Mouse (Mus musculus): ENCODE measurements around the gene Perp.

Gene Perp

DNA sequence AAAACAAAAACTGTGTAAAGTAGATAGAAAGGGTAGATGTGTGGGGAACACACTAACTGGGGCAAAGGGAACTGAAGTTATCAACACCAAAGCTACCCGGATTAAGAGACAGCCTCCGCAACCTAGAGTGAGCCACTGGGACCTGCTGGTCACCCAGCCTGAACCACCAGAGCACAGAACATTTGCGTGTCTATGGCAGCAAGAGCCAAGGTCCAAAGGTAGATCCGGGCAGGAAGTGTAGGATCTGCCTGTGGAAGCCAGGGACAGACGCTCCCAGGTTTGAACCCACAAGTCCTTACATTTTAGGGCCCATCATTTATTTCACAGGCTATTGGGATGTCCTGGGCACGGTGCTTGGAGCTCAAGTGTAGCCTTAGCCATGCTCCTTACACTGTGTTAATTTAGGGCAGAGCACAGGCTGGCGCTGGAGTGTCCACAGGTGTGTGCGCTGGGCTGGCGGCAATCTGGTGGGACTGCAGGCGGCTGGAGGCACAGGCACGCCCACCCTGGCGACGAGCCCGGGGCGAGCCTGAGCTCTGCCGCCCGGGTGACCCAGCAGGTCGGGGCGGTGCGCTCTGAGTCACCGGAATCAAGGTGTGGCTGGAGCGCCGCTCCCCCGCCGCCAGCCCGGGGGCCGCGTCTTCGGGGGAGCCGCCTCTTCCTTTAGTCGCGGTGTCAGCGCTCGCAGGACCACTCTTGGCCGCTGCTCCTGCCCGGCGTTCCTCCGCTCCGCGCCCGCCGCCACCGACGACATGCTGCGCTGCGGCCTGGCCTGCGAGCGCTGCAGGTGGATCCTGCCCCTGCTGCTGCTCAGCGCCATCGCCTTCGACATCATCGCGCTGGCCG is at the start of gene Perp:
TSS of gene Perp (plus strand) at position 580 of the 846 bp plus-strand sequence.
- DNase-seq (ENCODE audit: low read depth, low spot score), result no peak

DNA sequence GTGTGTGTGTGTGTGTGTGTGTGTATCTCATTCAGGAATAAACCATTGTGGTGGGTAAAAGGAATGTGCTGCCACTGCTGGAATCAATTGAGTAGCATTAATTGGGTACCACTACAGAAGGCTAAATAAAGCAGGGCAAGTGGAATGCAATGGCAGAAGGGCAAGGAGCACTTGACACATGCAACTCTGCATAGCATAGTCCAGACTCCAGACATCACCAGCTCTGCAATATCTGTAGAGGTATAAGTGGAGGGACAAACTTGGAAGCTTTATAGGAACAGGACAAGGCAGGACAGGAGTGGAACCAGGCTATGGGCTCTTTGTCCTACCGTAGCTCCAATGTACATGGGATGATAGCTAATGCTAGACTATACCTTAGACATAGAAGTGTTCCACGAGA is 33.1 kb upstream of the Perp start:
- DNase-seq (ENCODE audit: low read depth, low spot score), result no peak

DNA sequence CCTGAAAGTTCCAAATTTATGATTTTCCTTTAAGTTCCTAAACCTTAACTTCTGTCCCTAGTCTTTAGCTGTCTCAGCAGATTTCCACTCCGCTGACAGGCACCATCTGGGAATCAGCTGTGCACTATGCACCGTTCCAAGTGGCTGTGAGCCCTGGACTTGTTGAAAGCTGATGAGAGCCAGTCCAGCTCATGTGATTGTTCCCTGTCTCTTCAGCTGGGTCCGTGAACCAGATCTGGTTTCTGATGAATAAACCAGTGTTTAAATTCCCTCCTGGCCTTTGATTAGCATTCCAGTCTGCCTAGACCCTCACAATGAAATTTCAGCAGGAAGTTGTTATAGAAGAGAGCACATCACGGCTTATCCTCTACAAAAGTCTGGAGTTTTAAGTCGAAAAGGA is 28.3 kb upstream of the Perp start:
- no peak for DNase-seq (ENCODE audit: low read depth, low spot score)

DNA sequence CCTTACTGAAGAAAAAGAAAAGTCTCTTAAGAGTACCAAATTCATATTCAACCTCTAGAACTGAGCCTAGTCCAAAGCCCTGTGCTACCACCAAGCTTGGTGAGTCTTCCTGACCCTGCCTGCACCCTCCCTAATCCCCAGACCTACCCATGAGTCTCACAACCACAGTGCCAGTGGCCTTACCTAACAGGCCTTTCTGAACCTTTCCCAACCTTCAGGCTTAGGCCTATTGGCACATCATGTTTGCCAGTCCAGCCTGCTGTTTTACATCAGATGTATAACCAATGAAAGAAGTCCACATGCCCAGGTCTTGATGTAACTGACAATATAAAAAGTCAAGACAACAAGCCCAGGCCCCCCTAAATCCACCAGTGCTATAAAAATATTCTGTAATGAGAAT is 19.7 kb upstream of the Perp start:
- no peak for DNase-seq (ENCODE audit: low read depth, low spot score)

DNA sequence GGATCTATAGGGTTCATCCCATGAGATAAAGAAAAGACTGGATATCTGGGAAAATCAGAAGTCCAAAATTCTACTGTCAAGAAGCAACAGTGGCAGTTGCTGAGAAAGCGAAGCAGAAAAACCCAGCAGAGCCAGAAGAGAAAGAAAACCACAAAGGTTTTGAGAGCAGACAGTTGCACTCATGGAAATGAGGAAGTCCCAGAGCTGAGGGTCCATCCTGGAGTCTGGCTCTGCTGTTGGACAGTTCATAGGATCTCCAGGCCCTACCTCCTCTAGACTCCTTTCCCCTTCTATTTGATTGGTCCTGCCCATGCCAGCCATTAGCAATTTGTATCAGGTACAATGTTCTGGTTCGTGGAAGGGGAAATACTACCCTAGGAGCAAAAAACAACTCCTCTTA is 18.7 kb upstream of the Perp start:
- DNase-seq (ENCODE audit: low read depth, low spot score), result no peak

DNA sequence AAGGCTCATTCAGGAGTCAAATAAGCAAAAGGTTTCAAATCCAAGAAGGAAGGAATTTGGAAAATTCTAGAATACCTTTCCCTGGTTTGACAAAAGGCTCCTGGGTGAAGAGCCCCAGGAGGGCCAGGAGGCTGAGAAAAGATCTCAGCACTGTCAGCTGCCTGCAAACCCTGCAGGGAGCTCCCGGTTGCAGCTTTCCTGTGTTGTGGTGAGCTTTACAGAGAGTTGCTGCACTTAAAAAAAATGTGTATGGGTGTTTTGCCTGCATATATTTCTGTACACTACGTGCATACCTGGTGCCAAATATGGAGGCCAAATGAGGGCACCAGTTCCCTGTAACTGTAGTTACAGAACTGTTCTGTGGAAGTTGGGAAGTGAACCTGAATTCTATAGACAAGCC is 16.9 kb upstream of the Perp start:
- DNase-seq (ENCODE audit: low read depth, low spot score), result no peak

DNA sequence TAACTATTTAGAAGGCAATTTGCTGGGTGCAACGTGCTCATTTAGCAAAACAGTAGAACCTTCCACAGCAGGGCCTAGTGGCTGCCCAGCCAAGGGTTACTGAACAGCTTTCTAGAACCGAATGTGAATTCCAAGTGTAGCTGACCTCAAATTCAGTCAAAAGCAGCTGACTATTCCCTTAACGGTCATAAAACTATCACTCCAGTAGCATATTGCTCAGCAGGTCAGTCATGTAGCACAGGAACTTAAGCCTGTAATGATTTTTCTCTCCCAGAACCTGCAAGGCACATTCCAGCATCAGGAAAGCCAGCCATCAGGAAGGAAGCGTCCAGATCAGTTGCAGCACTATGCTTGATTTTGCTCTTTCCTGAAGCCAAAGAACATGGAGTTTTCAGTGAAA is 14.5 kb upstream of the Perp start:
- no peak for DNase-seq (ENCODE audit: low read depth, low spot score)

DNA sequence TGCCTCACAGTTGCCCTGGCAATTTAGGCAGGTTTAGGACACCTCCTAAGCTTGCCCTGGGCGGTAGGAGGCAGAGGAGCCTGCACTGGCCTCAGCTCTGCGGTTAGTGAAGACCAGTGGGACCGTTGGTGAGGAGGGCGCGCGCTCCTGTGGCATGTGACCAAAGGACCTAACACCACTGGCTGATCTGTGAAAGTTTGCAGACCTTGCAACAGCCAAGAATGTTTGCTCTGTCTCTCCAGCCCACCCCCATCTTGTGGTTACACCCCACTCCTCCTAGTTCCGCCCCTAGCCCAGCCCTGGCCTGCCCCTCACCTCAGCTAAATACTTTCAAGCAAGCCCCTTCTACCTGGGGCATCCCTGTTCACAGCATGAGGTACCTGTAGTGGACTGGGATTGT is 13.0 kb upstream of the Perp start:
- no peak for DNase-seq (ENCODE audit: low read depth, low spot score)

DNA sequence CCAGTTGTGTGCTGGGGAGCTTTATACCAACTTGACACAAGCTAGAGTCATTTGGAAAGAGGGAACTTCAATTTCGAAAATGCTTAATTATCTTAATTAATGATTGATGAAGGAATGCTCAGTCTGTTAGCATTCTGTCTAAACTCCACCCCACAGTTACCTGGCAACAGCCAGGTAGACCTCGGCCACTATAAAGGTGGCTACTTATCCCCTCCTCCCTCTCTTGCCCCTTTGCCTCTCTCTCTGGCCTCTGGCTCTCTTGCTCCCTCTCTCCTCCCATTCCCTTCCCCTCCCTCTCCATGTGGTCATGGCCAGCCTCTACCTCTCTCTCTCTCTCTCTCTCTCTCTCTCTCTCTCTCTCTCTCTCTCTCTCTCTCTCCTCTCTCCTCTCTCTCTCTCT is 10.4 kb upstream of the Perp start:
- no peak for DNase-seq (ENCODE audit: low read depth, low spot score)

DNA sequence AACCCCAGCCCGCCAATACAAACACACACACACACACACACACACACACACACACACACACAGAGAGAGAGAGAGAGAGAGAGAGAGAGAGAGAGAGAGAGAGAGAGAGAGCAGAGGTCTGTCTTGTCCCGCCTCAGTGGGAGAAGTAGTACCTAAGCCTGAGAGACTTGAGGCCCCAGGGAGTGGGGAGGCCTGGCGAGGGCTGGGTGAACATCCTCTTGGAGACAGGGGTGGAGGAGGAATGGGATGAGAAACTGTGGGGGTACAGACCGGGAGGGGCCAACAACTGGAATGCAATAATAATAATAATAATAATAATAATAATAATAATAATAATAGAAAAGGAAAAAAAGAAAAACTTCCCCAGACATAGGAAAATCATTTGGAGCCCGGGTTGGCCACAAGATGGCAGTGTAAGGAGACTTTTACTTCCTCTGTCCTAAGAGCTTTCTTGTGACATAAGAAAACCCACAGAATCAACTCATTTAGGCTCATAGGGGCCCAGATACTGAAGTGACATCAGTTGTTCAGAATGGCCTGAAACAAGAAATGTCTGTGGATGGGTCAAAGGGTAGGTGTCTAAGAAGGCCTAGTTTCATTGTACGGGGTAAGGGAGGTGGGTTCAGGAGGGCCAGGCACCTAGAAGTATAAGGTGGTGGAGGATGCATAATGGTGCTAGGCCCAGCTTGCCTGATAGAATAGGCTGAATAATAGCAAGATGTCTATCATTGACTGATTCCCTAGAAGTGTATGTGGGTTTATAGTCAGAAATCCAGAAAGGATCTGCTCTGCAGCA is 8.9 kb upstream of the Perp start:
- peak; percentile 39 for DNase-seq (ENCODE audit: low read depth, low spot score)

DNA sequence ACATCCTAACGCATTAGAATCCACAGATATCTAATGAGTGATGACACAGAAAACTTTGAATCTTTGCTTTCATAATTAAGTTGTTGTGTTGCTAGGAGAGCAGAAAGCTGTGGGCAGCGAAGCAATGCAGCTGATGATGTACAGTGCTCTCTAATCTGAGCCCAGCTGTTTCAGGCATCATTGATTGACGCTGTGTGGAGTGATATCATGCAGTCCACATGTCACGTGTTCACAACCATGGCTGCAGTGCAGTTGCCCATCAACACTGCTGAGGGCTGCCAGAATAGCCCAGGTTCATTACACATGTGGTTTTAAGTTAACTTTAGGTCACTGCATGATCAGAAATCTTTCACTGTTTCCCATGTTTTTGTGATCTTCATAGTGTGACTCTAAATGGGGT is 5.3 kb upstream of the Perp start:
- DNase-seq (ENCODE audit: low read depth, low spot score), result no peak

DNA sequence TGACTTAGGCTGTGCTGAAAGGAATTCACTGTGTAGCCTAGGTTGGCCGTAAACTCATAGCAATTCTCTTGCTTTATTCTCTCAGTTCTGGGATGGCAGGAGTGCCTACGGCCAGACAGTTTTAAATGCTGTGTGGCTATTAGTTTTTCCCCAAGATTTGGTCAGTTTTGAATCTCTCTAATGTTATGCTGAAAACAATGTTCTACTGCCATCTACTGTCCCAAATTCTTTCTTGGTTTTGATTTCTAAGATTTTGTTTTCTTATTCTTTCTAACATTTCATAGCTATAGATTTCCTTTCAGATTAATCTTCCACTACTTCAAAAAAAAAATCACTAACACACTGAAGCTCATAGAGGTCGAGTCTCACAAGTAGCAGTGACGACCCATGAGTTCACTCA is 4.1 kb upstream of the Perp start:
- DNase-seq (ENCODE audit: low read depth, low spot score), result no peak

DNA sequence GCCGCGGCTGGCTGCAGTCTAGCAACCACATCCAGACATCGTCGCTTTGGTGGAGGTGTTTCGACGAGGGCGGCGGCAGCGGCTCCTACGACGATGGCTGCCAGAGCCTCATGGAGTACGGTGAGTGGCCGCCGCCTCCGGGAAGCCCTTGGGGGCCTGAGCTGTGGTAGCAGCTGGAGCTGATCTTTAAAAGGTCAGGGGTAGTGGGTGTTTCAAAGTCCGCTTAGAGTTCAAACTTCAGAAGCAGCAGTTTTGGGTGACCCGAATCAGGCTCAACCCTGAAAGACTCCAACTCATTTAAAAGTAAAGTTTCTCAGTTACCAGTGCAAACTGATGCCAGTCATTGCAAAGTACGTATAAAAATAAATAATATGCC is 455 bp downstream of the Perp start:
- no peak for DNase-seq (ENCODE audit: low read depth, low spot score)

DNA sequence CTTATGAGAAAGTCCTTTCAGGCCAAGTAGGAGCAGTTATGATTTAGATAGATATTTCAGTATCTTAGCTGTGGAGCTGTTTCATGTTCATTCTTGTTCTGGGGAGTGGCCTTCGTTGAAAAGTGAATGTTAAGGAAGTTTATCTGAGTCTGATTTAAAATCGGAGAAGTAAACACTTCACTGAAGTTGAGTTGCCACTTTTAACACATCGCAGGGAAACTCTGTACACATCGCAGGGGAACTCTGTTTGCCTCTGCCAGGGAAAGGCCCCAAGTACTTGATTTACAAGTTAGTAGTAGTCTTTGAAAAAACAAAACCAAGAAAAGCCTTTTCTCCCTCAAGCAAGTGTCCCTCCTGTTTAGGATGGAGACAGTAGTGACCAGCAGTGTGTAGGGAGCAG is 891 bp downstream of the Perp start:
- no peak for DNase-seq (ENCODE audit: low read depth, low spot score)

DNA sequence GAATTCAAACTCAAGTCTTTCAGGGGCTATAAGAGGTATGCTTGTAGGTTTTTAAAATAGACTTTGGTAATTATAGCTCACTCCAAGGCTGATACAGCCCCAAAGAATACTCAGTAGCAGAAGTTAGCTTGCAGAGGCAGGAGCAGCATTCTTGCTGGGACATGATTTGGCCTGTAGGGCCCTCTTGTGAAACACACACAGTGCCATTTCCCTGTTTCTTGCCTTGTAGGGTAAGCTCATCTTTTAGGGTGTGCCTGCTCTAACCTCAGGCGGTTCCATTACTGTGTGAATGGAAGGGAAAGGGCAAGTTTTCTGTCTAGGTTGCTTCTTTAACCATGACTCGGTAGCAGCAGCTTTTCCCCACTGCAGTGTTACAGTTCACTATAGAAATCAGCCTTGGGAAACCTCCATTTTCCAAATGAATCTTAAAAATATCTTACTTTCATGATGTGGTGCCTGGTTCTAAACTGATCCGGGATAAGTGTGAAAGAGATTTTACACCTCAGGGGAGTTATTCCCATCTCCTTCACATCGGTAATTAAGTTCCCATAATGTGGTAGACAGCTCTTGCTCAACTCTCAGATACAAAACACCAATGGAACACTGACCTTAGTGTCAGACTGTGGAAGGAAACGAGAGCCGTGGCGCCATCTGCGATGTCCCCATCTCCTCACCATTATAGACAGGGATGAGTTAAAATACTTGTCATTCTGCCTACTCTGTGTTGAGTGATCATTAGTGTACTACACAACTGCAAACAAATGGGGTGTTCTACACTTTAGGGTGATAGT is 1.8 kb downstream of the Perp start:
- DNase-seq (ENCODE audit: low read depth, low spot score), result no peak

DNA sequence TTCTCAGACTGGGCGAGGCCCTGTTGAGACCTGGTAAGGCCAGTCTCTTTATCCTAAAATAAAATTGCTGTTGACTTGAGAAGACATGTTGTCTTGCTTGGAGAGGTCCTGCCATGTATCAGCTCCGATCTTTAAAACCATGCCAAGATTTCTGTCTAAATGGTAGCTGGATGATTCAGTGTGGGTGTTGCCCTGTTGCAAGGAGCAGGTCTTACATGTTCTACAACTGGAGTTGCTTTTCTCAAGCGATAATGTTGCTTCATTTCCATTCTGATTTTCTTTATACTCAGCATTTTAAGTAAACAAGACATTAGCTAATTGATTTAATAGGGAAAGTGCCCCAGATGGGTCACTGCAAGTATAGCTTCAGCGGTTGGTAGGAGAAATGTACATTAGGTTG is 5.4 kb downstream of the Perp start:
- DNase-seq (ENCODE audit: low read depth, low spot score), result no peak

DNA sequence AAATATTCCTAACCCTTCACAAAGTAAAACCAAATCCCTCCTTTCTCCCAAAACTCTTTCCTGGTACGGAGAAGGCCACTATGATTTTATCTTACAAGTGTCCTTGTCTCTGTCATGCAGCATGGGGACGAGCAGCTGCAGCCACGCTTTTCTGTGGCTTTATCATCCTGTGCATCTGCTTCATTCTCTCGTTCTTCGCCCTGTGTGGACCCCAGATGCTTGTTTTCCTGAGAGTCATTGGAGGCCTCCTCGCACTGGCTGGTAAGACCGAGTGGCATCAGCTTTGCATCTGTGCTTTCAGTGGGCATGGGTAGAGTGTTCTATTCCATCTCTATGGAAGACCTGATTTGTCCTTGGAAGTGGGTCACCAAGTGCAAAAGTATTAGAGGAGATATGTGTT is 8.6 kb downstream of the Perp start:
- no peak for DNase-seq (ENCODE audit: low read depth, low spot score)

DNA sequence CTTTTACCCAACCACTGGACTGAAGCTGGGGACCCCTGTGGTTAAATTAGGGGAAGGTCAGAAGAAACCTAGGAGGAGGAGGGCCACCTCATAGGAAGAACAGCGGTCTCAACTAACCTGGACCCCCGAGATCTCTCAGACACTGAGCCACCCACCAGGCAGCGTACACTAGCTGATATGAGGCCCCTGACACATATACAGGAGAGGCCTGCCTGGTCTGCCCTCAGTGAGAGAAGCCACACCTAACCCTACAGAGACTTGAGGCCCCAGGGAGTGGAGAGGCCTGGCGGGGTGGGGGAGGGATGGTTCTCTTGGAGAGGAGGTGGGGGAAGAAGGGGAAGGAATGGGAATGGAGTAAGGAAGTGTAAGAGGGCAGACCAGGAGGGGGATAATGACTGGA is 12.4 kb downstream of the Perp start:
- no peak for DNase-seq (ENCODE audit: low read depth, low spot score)

DNA sequence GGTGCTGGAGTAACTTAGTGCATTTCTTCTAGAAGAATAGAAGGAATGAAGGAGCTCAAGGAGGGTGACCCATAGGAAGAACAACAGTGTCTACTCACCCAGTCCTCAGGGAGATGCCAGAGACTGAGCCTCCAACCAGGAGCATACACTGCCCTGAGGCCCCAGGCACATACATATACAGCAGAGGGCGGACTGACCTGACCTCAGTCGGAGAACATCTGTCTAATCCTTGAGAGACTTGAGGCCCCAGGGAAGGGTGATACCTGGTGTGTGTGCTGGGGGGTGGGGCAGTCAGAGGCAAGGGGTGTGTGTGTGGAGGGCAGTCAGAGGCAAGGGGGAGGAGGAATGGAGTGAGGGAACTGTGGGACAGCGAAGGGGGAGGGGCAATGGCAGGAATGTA is 14.8 kb downstream of the Perp start:
- DNase-seq (ENCODE audit: low read depth, low spot score), result no peak

DNA sequence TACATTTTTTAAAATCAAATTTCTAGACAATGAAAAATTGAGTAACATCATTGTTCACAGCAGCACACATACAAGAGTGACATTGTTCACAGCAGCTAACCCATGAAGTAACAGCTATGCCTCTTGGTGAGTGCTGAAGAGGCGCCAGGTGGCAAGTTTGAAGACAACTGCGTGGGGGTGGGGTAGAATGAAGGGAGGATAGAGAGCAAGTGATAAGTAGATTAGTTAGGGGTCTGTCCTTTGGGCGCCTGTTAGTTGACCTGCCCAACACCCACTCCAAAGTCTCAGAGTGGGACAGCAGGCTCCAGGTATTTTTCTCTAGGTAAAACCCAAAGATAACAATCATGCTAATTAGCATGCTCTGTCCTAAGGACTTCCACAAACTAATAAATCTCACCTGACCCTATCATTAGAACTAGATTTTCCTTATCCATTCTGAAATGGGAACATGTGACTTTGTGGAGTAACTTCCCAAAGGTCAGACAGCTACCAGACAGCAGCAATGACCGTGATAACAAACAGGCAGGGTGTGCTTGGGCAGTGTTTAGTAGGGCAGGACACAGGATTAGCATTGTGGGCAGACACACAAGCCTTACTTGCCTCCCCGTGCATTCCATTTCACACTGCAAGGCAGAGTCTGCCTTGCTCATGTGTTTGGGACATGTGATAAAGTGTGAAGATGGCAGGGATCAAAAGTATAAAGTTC is 15.5 kb downstream of the Perp start:
- DNase-seq (ENCODE audit: low read depth, low spot score), result no peak

DNA sequence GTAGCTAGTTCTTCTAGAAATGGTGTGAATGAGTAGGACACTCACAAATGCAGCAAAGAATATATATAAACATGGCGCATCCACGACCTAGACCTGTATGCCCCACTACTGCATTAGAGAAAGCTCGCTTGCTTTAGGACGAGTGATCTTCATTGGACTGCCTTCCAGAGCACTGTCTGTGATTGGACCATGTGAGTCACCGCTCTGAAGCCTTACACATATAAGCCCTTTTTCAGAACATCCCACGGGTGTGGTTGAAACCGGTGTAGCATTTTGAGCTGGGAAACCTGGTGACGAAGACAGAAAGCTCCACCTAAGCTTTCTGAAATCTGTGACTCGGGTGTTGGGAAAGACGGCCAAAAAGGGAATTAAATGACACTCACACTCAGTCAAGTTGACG is 16.0 kb downstream of the Perp start:
- no peak for DNase-seq (ENCODE audit: low read depth, low spot score)

DNA sequence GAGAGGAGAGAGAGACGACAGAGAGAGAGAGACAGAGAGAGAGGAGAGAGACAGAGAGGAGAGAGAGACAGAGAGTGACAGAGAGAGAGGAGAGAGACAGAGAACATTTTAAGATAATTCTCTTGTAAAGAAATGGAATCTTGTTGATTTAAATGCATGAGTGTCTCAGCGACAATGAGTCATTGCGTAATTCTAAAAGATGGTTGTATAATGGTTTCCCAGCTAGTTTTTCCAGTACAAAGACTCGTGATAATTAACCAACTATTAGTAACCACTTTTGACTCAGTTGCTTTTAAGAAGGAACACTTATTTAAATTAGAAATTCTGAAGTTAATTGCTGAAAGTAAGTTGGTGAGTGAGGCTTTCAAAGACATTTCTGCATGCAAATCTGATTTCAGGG is 16.6 kb downstream of the Perp start:
- DNase-seq (ENCODE audit: low read depth, low spot score), result no peak

Measured in A20 (cell line).